ENCODE assay signal across 20 mouse cellular contexts in the genomic region with DNA sequence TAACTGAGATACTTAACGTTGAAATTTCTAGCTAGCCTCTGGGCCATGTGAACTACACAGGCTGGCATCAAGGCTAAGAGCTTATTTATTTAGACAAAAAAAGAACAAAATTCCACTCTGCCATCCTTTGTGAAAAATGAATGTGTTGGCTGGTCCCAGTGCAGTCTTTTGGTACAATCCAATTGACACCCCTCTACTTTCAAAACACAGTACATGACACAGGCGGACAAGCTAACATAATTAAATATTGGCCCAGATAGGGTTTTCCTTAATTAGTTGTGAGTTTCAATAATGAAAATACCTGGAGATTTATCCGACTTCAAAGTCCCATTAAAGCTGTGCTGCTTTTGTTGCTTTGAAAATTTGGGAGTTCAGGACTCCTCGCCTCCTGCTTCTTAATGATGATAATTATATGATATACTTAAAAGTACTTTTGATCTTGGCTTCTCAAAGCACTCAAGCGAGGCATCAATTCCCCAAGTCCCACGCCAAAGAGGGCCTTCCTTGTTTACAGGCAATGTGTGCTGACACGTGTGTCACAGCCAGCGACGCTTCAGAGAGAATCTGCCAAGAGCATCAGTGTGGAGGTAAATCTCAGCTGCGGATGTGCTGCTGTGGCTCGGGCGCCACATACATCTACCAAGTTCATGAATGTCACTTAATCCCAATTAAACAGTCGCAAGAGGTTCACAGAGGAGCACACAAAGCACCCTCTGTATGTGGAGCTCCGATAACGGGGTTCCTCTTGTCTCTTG.
DNase-seq lines count a peak whose midpoint lies in the region; ATAC-seq lines count a peak whose summit lies in the region.
"Had no signal": no experiment of that assay in that cellular context is flagged by ENCODE, and none has a peak within 500 bp of the region (broad histone marks: within the 10 kb centered on the region; RNA-seq: fewer than 3 reads in every experiment).

No protein-coding gene starts in this region.

- no peak overlapping the region for H3K4me2 ChIP-seq in forebrain, embryonic 12.5 days
- no peak overlapping the region for H3K4me2 ChIP-seq in forebrain, embryonic 15.5 days (replicated peaks)
- no peak overlapping the region for H3K4me2 ChIP-seq in midbrain, embryonic 13.5 days (replicated peaks)
- H3K4me2 ChIP-seq in midbrain, embryonic 11.5 days: no peak overlapping the region
- H3K4me2 ChIP-seq in forebrain, embryonic 16.5 days (ENCODE audit: low read length): no peak overlapping the region
- H3K4me2 ChIP-seq: embryonic facial prominence, embryonic 12.5 days; heart, embryonic 12.5 days; hindbrain, embryonic 15.5 days had no signal

- no peaks in the 10 kb centered on the region for H3K9me3 ChIP-seq in forebrain, embryonic 12.5 days
- no peaks in the 10 kb centered on the region for H3K9me3 ChIP-seq in forebrain, embryonic 15.5 days
- no peaks in the 10 kb centered on the region for H3K9me3 ChIP-seq in midbrain, embryonic 13.5 days
- H3K9me3 ChIP-seq in midbrain, embryonic 11.5 days (ENCODE audit: control insufficient read depth, low read length): no peaks in the 10 kb centered on the region
- no peaks in the 10 kb centered on the region for H3K9me3 ChIP-seq in forebrain, embryonic 16.5 days (ENCODE audit: control insufficient read depth, low read length)
- H3K9me3 ChIP-seq: embryonic facial prominence, embryonic 12.5 days; hindbrain, embryonic 10.5 days; hindbrain, embryonic 15.5 days had no signal

- no peak overlapping the region for H3K27ac ChIP-seq in forebrain, embryonic 12.5 days
- H3K27ac ChIP-seq in forebrain, embryonic 15.5 days (replicated peaks): no peak overlapping the region
- H3K27ac ChIP-seq in midbrain, embryonic 13.5 days: no peak overlapping the region
- H3K27ac ChIP-seq in midbrain, embryonic 11.5 days (ENCODE audit: low read depth, low read length): no peak overlapping the region
- H3K27ac ChIP-seq in forebrain, embryonic 16.5 days (ENCODE audit: low read length): no peak overlapping the region
- H3K27ac ChIP-seq: embryonic facial prominence, embryonic 12.5 days; heart, adult 2 months; hindbrain, embryonic 10.5 days; hindbrain, embryonic 15.5 days had no signal

- H3K36me3 ChIP-seq in forebrain, embryonic 12.5 days (replicated peaks): no peaks in the 10 kb centered on the region
- no peaks in the 10 kb centered on the region for H3K36me3 ChIP-seq in forebrain, embryonic 15.5 days
- H3K36me3 ChIP-seq in midbrain, embryonic 13.5 days: no peaks in the 10 kb centered on the region
- H3K36me3 ChIP-seq in midbrain, embryonic 11.5 days (ENCODE audit: control insufficient read depth, insufficient read depth, low read length): no peaks in the 10 kb centered on the region
- H3K36me3 ChIP-seq in forebrain, embryonic 16.5 days (ENCODE audit: control insufficient read depth, insufficient read depth): no peaks in the 10 kb centered on the region
- H3K36me3 ChIP-seq: embryonic facial prominence, embryonic 12.5 days; heart, embryonic 12.5 days; hindbrain, embryonic 10.5 days; hindbrain, embryonic 15.5 days had no signal

- no peak for DNase-seq in midbrain, embryonic 11.5 days (ENCODE audit: low spot score, missing footprints)
- DNase-seq in retina, postnatal 1 day: peak; percentile 44
- DNase-seq in heart, adult 8-10 months (ENCODE audit: low spot score): no peak
- DNase-seq: adrenal gland, postnatal 25 days; cerebellum, adult 8-10 months; cerebellum, postnatal 25 days; heart, adult 2 months had no signal

- 0 out of 2 replicates have a peak, but pooled peaks cover 5% of the 10 kb centered on the region for H3K27me3 ChIP-seq in forebrain, embryonic 12.5 days
- no peaks in the 10 kb centered on the region for H3K27me3 ChIP-seq in forebrain, embryonic 15.5 days
- no peaks in the 10 kb centered on the region for H3K27me3 ChIP-seq in midbrain, embryonic 13.5 days
- H3K27me3 ChIP-seq in midbrain, embryonic 11.5 days (ENCODE audit: control insufficient read depth, insufficient read depth, low read length): no peaks in the 10 kb centered on the region
- H3K27me3 ChIP-seq in forebrain, embryonic 16.5 days (replicated peaks; ENCODE audit: control insufficient read depth, insufficient read depth, low read length): no peaks in the 10 kb centered on the region
- H3K27me3 ChIP-seq: CH12.LX; embryonic facial prominence, embryonic 12.5 days; heart, embryonic 12.5 days; hindbrain, embryonic 15.5 days; Patski had no signal

- no peak overlapping the region for H3K9ac ChIP-seq in forebrain, embryonic 12.5 days
- no peak overlapping the region for H3K9ac ChIP-seq in forebrain, embryonic 15.5 days (replicated peaks)
- no peak overlapping the region for H3K9ac ChIP-seq in midbrain, embryonic 13.5 days (replicated peaks)
- no peak overlapping the region for H3K9ac ChIP-seq in midbrain, embryonic 11.5 days (ENCODE audit: low read length)
- no peak overlapping the region for H3K9ac ChIP-seq in forebrain, embryonic 16.5 days (replicated peaks; ENCODE audit: low read depth, low read length)
- H3K9ac ChIP-seq: embryonic facial prominence, embryonic 12.5 days; heart, embryonic 12.5 days; hindbrain, embryonic 15.5 days had no signal

- WGBS in forebrain, embryonic 12.5 days: 62% methylated on average over 15 of the region's 15 CpGs
- WGBS in forebrain, embryonic 15.5 days: 36% methylated on average over 15 of the region's 15 CpGs
- WGBS in midbrain, embryonic 13.5 days: 59% methylated on average over 15 of the region's 15 CpGs
- 83% methylated on average over 15 of the region's 15 CpGs for WGBS in midbrain, embryonic 11.5 days
- 37% methylated on average over 15 of the region's 15 CpGs for WGBS in forebrain, embryonic 16.5 days

- no peak overlapping the region for H3K4me3 ChIP-seq in forebrain, embryonic 12.5 days (replicated peaks)
- no peak overlapping the region for H3K4me3 ChIP-seq in forebrain, embryonic 15.5 days
- H3K4me3 ChIP-seq in midbrain, embryonic 13.5 days (replicated peaks): no peak overlapping the region
- no peak overlapping the region for H3K4me3 ChIP-seq in midbrain, embryonic 11.5 days (ENCODE audit: low read depth, low read length)
- no peak overlapping the region for H3K4me3 ChIP-seq in forebrain, embryonic 16.5 days (replicated peaks; ENCODE audit: low read length)
- H3K4me3 ChIP-seq: embryonic facial prominence, embryonic 12.5 days; heart, adult 2 months; heart, embryonic 12.5 days; hindbrain, embryonic 10.5 days; hindbrain, embryonic 15.5 days had no signal

- H3K4me1 ChIP-seq in forebrain, embryonic 12.5 days: no peaks in the 10 kb centered on the region; the same call in 1 of the 2 replicates
- H3K4me1 ChIP-seq in forebrain, embryonic 15.5 days: 0 out of 2 replicates have a peak, but pooled peaks cover 4% of the 10 kb centered on the region
- no peaks in the 10 kb centered on the region for H3K4me1 ChIP-seq in midbrain, embryonic 13.5 days (replicated peaks)
- no peaks in the 10 kb centered on the region for H3K4me1 ChIP-seq in midbrain, embryonic 11.5 days (ENCODE audit: control insufficient read depth, insufficient read depth, low read length)
- H3K4me1 ChIP-seq in forebrain, embryonic 16.5 days (replicated peaks; ENCODE audit: control insufficient read depth, insufficient read depth, low read length): peaks cover 7% of the 10 kb centered on the region
- H3K4me1 ChIP-seq: heart, embryonic 12.5 days; hindbrain, embryonic 15.5 days had no signal

- ATAC-seq in forebrain, embryonic 12.5 days (ENCODE audit: low FRiP score): peak; percentile 64; the same call in 1 of the 2 replicates
- no peak; the same call in 1 of the 2 replicates for ATAC-seq in forebrain, embryonic 15.5 days (replicated peaks)
- peak; percentile 60; the same call in 1 of the 2 replicates for ATAC-seq in midbrain, embryonic 13.5 days
- no peak for ATAC-seq in midbrain, embryonic 11.5 days (ENCODE audit: low FRiP score)
- ATAC-seq in forebrain, embryonic 16.5 days: peak; percentile 58
- ATAC-seq: activated CD4-positive, CD25-positive, alpha-beta regulatory T cell, adult 4 months; inflammation-experienced regulatory T-cells, adult 6 months; intestine, postnatal 0 days; Patski had no signal

Comparison
In these comparisons a context has a peak if more than half of its experiments do, and no peak if none do; other contexts are left out.
1. ATAC-seq: peak in forebrain, embryonic 12.5 days (single experiment), midbrain, embryonic 13.5 days (single experiment) and forebrain, embryonic 16.5 days (single experiment); none in forebrain, embryonic 15.5 days (single experiment) and midbrain, embryonic 11.5 days (single experiment).